Mouse (Mus musculus) gastrocnemius, adult 2 months (tissue): ENCODE data around the gene Mrpl48. TPM values are rescaled to one million over a fixed set of nuclear protein-coding genes. Genes with fewer than 3 reads are reported as not detected.

ENCODE experiments used
- DNase-seq: peaks from one replicate; pipeline ENCODE4 v3.0.0; 2022
- H3K27ac ChIP-seq: fragments of 200-600 bp; 2 replicates; pipeline ENCODE4 v1.8.1; 2022; ENCODE audit warnings: mild to moderate bottlenecking
- H3K4me3 ChIP-seq: fragments of 200-600 bp; 2 replicates; pipeline ENCODE4 v1.8.1; 2022; ENCODE audit warnings: mild to moderate bottlenecking, moderate library complexity
- CTCF ChIP-seq: fragments of 200-600 bp; IDR thresholded peaks from 2 replicates; pipeline ENCODE4 v1.8.1; 2022; ENCODE audit warnings: antibody characterized with exemption, mild to moderate bottlenecking, moderate library complexity
- intact Hi-C: fragments of 180-260 bp; cut with DNase I; formaldehyde crosslinking; loops from one replicate; pipeline ENCODE4 v1.15.1; 2025
- total RNA-seq, 2 experiments: library from RNA; stranded (reverse); gene quantifications; 2 replicates each; pipeline ENCODE4 v1.2.3; 2021

The Mrpl48 gene
- total RNA-seq, 2 experiments from 2014 or later: 55.0 to 60.2 TPM

- no peak overlapping the region for H3K27ac ChIP-seq
- intact Hi-C loops: no loop called here
- TF ChIP-seq CTCF: no peak
- no peak for DNase-seq
- H3K4me3 ChIP-seq: no peak overlapping the region
These were observed 110.7 kb downstream of the Mrpl48 start for GRCm38 (mm10) chr7:100497402-100497801.

DNA sequence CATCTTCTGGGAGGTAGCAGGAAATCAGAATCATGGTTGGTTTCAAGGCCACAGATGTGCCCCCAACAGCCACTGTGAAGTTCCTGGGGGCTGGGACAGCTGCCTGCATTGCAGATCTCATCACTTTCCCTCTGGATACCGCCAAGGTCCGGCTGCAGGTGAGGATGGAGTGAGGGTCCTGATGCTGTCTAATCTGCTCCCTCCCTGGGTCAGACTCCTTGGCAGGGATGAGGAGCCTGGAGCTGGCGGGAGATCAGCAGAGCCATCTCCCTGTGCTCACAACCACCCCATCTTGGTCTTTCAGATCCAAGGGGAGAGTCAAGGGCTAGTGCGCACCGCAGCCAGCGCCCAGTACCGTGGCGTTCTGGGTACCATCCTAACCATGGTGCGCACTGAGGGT lies 111.3 kb downstream of the Mrpl48 start:
- intact Hi-C loops: no loop called here
- Histone ChIP-seq H3K27ac (peak overlapping the region; percentile 68; the same call in 1 of the 2 replicates), H3K4me3 (peak overlapping the region; percentile 78)
- no peak for DNase-seq
- TF ChIP-seq CTCF: no peak

- no peak for TF ChIP-seq CTCF
- intact Hi-C loops: no loop called here
- no peak for DNase-seq
- Histone ChIP-seq H3K27ac (peak overlapping the region; percentile 68), H3K4me3 (peak overlapping the region; percentile 78)
These were observed 111.7 kb downstream of the Mrpl48 start for GRCm38 (mm10) chr7:100496371-100496770.

Other genes starting within 250 kb of the Mrpl48 start
- gene C2cd3, start 236.1 kb downstream of the Mrpl48 start, total RNA-seq: 1 to 10 TPM; 4.8 to 7.2 TPM
- 10 to 100 TPM; 25.1 to 26.6 TPM for gene Ppme1, start 236.0 kb downstream of the Mrpl48 start, total RNA-seq
- gene Ucp3, start 135.3 kb downstream of the Mrpl48 start, total RNA-seq: 100 to 1,000 TPM; 141 to 174 TPM
- gene Ucp2, start 115.0 kb downstream of the Mrpl48 start, total RNA-seq: 10 to 100 TPM; 17.4 to 27.2 TPM
- not detected for gene Dnajb13, start 93.3 kb downstream of the Mrpl48 start, total RNA-seq
- 10 to 100 TPM; 11.4 to 13.2 TPM for gene Coa4, start 71.2 kb downstream of the Mrpl48 start, total RNA-seq
- 10 to 100 TPM; 64.9 to 67.6 TPM for gene Rab6a, start 891 bp downstream of the Mrpl48 start, total RNA-seq
- 10 to 100 TPM; 29.7 to 48.8 TPM for gene Plekhb1, start 54.1 kb upstream of the Mrpl48 start, total RNA-seq
- 10 to 100 TPM; 43.6 to 44.3 TPM for gene Fam168a, start 98.3 kb upstream of the Mrpl48 start, total RNA-seq